In genomic region chr10:82666436-82667234, GRCm38 (mm10) we compare ENCODE assay signal across 8 mouse cellular contexts. TPM values are rescaled to one million over a fixed set of nuclear protein-coding genes. Genes with fewer than 3 reads are reported as not detected.
DNase-seq lines count a peak whose midpoint lies in the region; ATAC-seq and TF ChIP-seq lines count a peak whose summit lies in the region.

No protein-coding gene starts in this region.

- H3K27ac ChIP-seq in hindbrain, embryonic 10.5 days, result no peak overlapping the region
- H3K27ac ChIP-seq in lung, embryonic 15.5 days, result no peak overlapping the region
- no peak overlapping the region for H3K27ac ChIP-seq in thymus, adult 2 months (ENCODE audit: control insufficient read depth, insufficient read depth, low read length)

- peak overlapping the region; percentile 23; the same call in 1 of the 2 replicates for H3K4me3 ChIP-seq in hindbrain, embryonic 10.5 days
- peak overlapping the region; percentile 16; the same call in 1 of the 2 replicates for H3K4me3 ChIP-seq in lung, embryonic 15.5 days
- H3K4me3 ChIP-seq in thymus, adult 2 months (ENCODE audit: control insufficient read depth, insufficient read depth, low read length), result no peak overlapping the region

- peak; percentile 89 for ATAC-seq in lung, embryonic 15.5 days (ENCODE audit: borderline replicate concordance, extremely low read depth, low FRiP score, low TSS enrichment)

- no peaks in the 10 kb centered on the region for H3K27me3 ChIP-seq in hindbrain, embryonic 10.5 days (ENCODE audit: insufficient read depth, poor library complexity, severe bottlenecking)
- no peaks in the 10 kb centered on the region for H3K27me3 ChIP-seq in lung, embryonic 15.5 days
- no peaks in the 10 kb centered on the region; the same call in 1 of the 2 replicates for H3K27me3 ChIP-seq in thymus, adult 2 months (ENCODE audit: control insufficient read depth, insufficient read depth, low read length)

- no peaks in the 10 kb centered on the region for H3K36me3 ChIP-seq in hindbrain, embryonic 10.5 days
- H3K36me3 ChIP-seq in lung, embryonic 15.5 days, result no peaks in the 10 kb centered on the region
- no peaks in the 10 kb centered on the region for H3K36me3 ChIP-seq in thymus, adult 2 months (ENCODE audit: control insufficient read depth, insufficient read depth, low read length)

- peak; percentile 73; the same call in 1 of the 2 replicates for TF ChIP-seq CTCF in thymus, adult 2 months (IDR thresholded peaks at IDR 0.05; ENCODE audit: borderline replicate concordance, control insufficient read depth, extremely low read depth, insufficient read depth, low read length, poor library complexity)

- TF ChIP-seq POLR2A in thymus, adult 2 months (IDR thresholded peaks at IDR 0.05; ENCODE audit: control insufficient read depth, extremely low read depth, insufficient read depth, low read length, poor library complexity), result no peak

- peaks cover 4% of the 10 kb centered on the region; the same call in 1 of the 2 replicates for H3K4me1 ChIP-seq in hindbrain, embryonic 10.5 days (replicated peaks)
- H3K4me1 ChIP-seq in lung, embryonic 15.5 days, result no peaks in the 10 kb centered on the region; the same call in 1 of the 2 replicates
- peaks cover 9% of the 10 kb centered on the region for H3K4me1 ChIP-seq in thymus, adult 2 months (replicated peaks; ENCODE audit: control insufficient read depth, insufficient read depth, low read length)

- peak overlapping the region; percentile 55 for H3K4me2 ChIP-seq in lung, embryonic 15.5 days

- DNase-seq in Muller cell, postnatal 12 days (ENCODE audit: inconsistent ontology term), result peak; percentile 74
- peak; percentile 89 for DNase-seq in cerebellum, adult 9-11 months
- DNase-seq in frontal cortex, adult 2 months (ENCODE audit: extremely low spot score in 1 of 2, low spot score in 1 of 2), result peak; percentile 82 to 96
- peak; percentile 84 for DNase-seq in hindbrain, embryonic 10.5 days (ENCODE audit: low spot score)
- peak; percentile 93 for DNase-seq in layer of hippocampus, adult 9-10 months (ENCODE audit: low spot score)
- DNase-seq in ovary, adult 18-20 months (ENCODE audit: low spot score), result peak; percentile 60
- peak; percentile 90 for DNase-seq in thymus, adult 2 months

- 25% methylated on average over 22 of the region's 22 CpGs for WGBS in hindbrain, embryonic 10.5 days
- WGBS in lung, embryonic 15.5 days, result 11% methylated on average over 22 of the region's 22 CpGs
- WGBS in thymus, adult 2 months, result 23% methylated on average over 22 of the region's 22 CpGs

- no peaks in the 10 kb centered on the region for H3K9me3 ChIP-seq in hindbrain, embryonic 10.5 days
- H3K9me3 ChIP-seq in lung, embryonic 15.5 days, result no peaks in the 10 kb centered on the region

- no peak overlapping the region for H3K9ac ChIP-seq in lung, embryonic 15.5 days

RNA-seq across cellular contexts. Expression of gene Glt8d2, which starts 23.8 kb away (rescaled TPM):
- 11.0 and 11.3 TPM in 2 replicates for polyA plus RNA-seq in frontal cortex, adult 2 months (2012; rRNA removed)
- 1.1 and 1.9 TPM in 2 replicates for polyA plus RNA-seq in hindbrain, embryonic 10.5 days (2016; fragmentation: Nextera tagmentation; extraction: Ambion mirVana)
- polyA plus RNA-seq in lung, embryonic 15.5 days (2015; fragmentation: Nextera tagmentation; extraction: Ambion mirVana), result 3.0 and 3.9 TPM in 2 replicates
- polyA plus RNA-seq in thymus, adult 2 months (2012; rRNA removed), result 7.9 and 8.9 TPM in 2 replicates

RNA-seq across cellular contexts. Expression of gene Hcfc2, which starts 29.3 kb away (rescaled TPM):
- polyA plus RNA-seq in frontal cortex, adult 2 months (2012; rRNA removed), result 26.4 and 27.3 TPM in 2 replicates
- 26.4 and 27.1 TPM in 2 replicates for polyA plus RNA-seq in hindbrain, embryonic 10.5 days (2016; fragmentation: Nextera tagmentation; extraction: Ambion mirVana)
- polyA plus RNA-seq in lung, embryonic 15.5 days (2015; fragmentation: Nextera tagmentation; extraction: Ambion mirVana), result 32.1 and 37.3 TPM in 2 replicates
- 17.0 and 17.1 TPM in 2 replicates for polyA plus RNA-seq in thymus, adult 2 months (2012; rRNA removed)

RNA-seq across cellular contexts. Expression of gene Tdg, which starts 37.0 kb away (rescaled TPM):
- 59.9 and 61.2 TPM in 2 replicates for polyA plus RNA-seq in frontal cortex, adult 2 months (2012; rRNA removed)
- 264 and 265 TPM in 2 replicates for polyA plus RNA-seq in hindbrain, embryonic 10.5 days (2016; fragmentation: Nextera tagmentation; extraction: Ambion mirVana)
- 131 and 132 TPM in 2 replicates for polyA plus RNA-seq in lung, embryonic 15.5 days (2015; fragmentation: Nextera tagmentation; extraction: Ambion mirVana)
- 49.9 and 51.5 TPM in 2 replicates for polyA plus RNA-seq in thymus, adult 2 months (2012; rRNA removed)

RNA-seq across cellular contexts. Expression of gene 1190007I07Rik, which starts 43.6 kb away (rescaled TPM):
- 34.4 TPM in 2 replicates for polyA plus RNA-seq in frontal cortex, adult 2 months (2012; rRNA removed)
- polyA plus RNA-seq in hindbrain, embryonic 10.5 days (2016; fragmentation: Nextera tagmentation; extraction: Ambion mirVana), result 36.1 and 37.4 TPM in 2 replicates
- polyA plus RNA-seq in lung, embryonic 15.5 days (2015; fragmentation: Nextera tagmentation; extraction: Ambion mirVana), result 34.3 and 40.5 TPM in 2 replicates
- 56.9 and 67.7 TPM in 2 replicates for polyA plus RNA-seq in thymus, adult 2 months (2012; rRNA removed)
